Mouse (Mus musculus): ENCODE results near the gene Cxcl2. TPM values are rescaled to one million over a fixed set of nuclear protein-coding genes. Genes with fewer than 3 reads are reported as not detected.

Cxcl2 gene
- polyA plus RNA-seq, 1 experiment from 2014 or later = not detected

GRCm38 (mm10) chr5:90945453-90945852 is 41.8 kb downstream of the Cxcl2 start:
- WGBS = 72% methylated on average over 2 of the region's 2 CpGs
- Histone ChIP-seq H3K9ac (no peak overlapping the region), H3K27me3 (replicated peaks) (no peaks in the 10 kb centered on the region), H3K4me3 (no peak overlapping the region), H3K36me3 (no peaks in the 10 kb centered on the region), H3K4me2 (no peak overlapping the region), H3K27ac (replicated peaks) (no peak overlapping the region), H3K4me1 (peaks cover 3% of the 10 kb centered on the region; the same call in 1 of the 2 replicates), H3K9me3 (no peaks in the 10 kb centered on the region)
- no peak for ATAC-seq (ENCODE audit: extremely low read depth, insufficient number of reproducible peaks, low FRiP score, low TSS enrichment)

- peaks cover 3% of the 10 kb centered on the region; the same call in 1 of the 2 replicates for H3K4me1 ChIP-seq
- no peak overlapping the region for H3K4me3 ChIP-seq
- WGBS = 47% methylated on average over 15 of the region's 15 CpGs
- H3K27ac ChIP-seq (replicated peaks) = no peak overlapping the region
- H3K9ac ChIP-seq = no peak overlapping the region
- H3K27me3 ChIP-seq (replicated peaks) = no peaks in the 10 kb centered on the region
- H3K4me2 ChIP-seq = no peak overlapping the region
- no peak for ATAC-seq (ENCODE audit: extremely low read depth, insufficient number of reproducible peaks, low FRiP score, low TSS enrichment)
- no peaks in the 10 kb centered on the region for H3K9me3 ChIP-seq
- H3K36me3 ChIP-seq = no peaks in the 10 kb centered on the region
Measured at GRCm38 (mm10) chr5:90949499-90949898, 45.8 kb downstream of the Cxcl2 start.

GRCm38 (mm10) chr5:90951475-90951874 is 47.8 kb downstream of the Cxcl2 start:
- Histone ChIP-seq H3K27me3 (replicated peaks) (no peaks in the 10 kb centered on the region), H3K27ac (replicated peaks) (no peak overlapping the region), H3K36me3 (no peaks in the 10 kb centered on the region), H3K9me3 (no peaks in the 10 kb centered on the region), H3K9ac (no peak overlapping the region), H3K4me1 (peaks cover 3% of the 10 kb centered on the region; the same call in 1 of the 2 replicates), H3K4me2 (no peak overlapping the region), H3K4me3 (no peak overlapping the region)
- 36% methylated on average over 2 of the region's 2 CpGs for WGBS
- no peak for ATAC-seq (ENCODE audit: extremely low read depth, insufficient number of reproducible peaks, low FRiP score, low TSS enrichment)

- H3K9me3 ChIP-seq = no peaks in the 10 kb centered on the region
- no peak overlapping the region for H3K9ac ChIP-seq
- WGBS = 70% methylated on average over 8 of the region's 8 CpGs
- peaks cover 3% of the 10 kb centered on the region; the same call in 1 of the 2 replicates for H3K4me1 ChIP-seq
- no peak for ATAC-seq (ENCODE audit: extremely low read depth, insufficient number of reproducible peaks, low FRiP score, low TSS enrichment)
- H3K4me2 ChIP-seq = no peak overlapping the region
- H3K36me3 ChIP-seq = no peaks in the 10 kb centered on the region
- H3K27me3 ChIP-seq (replicated peaks) = no peaks in the 10 kb centered on the region
- no peak overlapping the region for H3K4me3 ChIP-seq
- no peak overlapping the region for H3K27ac ChIP-seq (replicated peaks)
Measured at GRCm38 (mm10) chr5:90952731-90953481, 49.2 kb downstream of the Cxcl2 start.

Other genes with a start within 250 kb of the Cxcl2 start
- gene Cxcl5, start 144.5 kb upstream of the Cxcl2 start, polyA plus RNA-seq (2015; fragmentation: Nextera tagmentation; extraction: Ambion mirVana) = 0.17 TPM in 1 of 2 replicates, not detected in the other
- 6.1 and 9.9 TPM in 2 replicates for gene Ppbp, start 135.4 kb upstream of the Cxcl2 start, polyA plus RNA-seq (2015; fragmentation: Nextera tagmentation; extraction: Ambion mirVana)
- gene Pf4, start 131.4 kb upstream of the Cxcl2 start, polyA plus RNA-seq (2015; fragmentation: Nextera tagmentation; extraction: Ambion mirVana) = 57.8 and 63.4 TPM in 2 replicates
- gene Cxcl3, start 117.8 kb upstream of the Cxcl2 start, polyA plus RNA-seq (2015; fragmentation: Nextera tagmentation; extraction: Ambion mirVana) = not detected in 2 replicates
- 0.52 and 0.56 TPM in 2 replicates for gene Cxcl15, start 109.3 kb upstream of the Cxcl2 start, polyA plus RNA-seq (2015; fragmentation: Nextera tagmentation; extraction: Ambion mirVana)
- gene Cxcl1, start 12.6 kb upstream of the Cxcl2 start, polyA plus RNA-seq (2015; fragmentation: Nextera tagmentation; extraction: Ambion mirVana) = 0.45 and 0.69 TPM in 2 replicates
- 28.1 and 31.3 TPM in 2 replicates for gene Mthfd2l, start 27.2 kb downstream of the Cxcl2 start, polyA plus RNA-seq (2015; fragmentation: Nextera tagmentation; extraction: Ambion mirVana)
- 0.13 and 0.16 TPM in 2 replicates for gene Epgn, start 123.6 kb downstream of the Cxcl2 start, polyA plus RNA-seq (2015; fragmentation: Nextera tagmentation; extraction: Ambion mirVana)
- 0.07 and 0.09 TPM in 2 replicates for gene Ereg, start 170.8 kb downstream of the Cxcl2 start, polyA plus RNA-seq (2015; fragmentation: Nextera tagmentation; extraction: Ambion mirVana)
- 0.20 and 0.28 TPM in 2 replicates for gene Areg, start 235.7 kb downstream of the Cxcl2 start, polyA plus RNA-seq (2015; fragmentation: Nextera tagmentation; extraction: Ambion mirVana)